Mouse (Mus musculus) left cerebral cortex, adult 11 months (tissue): ENCODE data around the gene Dab2ip.

Source experiments
- DNase-seq: peaks from one replicate; pipeline ENCODE4 v3.0.0; 2022; ENCODE audit warnings: low spot score

Gene Dab2ip

DNA sequence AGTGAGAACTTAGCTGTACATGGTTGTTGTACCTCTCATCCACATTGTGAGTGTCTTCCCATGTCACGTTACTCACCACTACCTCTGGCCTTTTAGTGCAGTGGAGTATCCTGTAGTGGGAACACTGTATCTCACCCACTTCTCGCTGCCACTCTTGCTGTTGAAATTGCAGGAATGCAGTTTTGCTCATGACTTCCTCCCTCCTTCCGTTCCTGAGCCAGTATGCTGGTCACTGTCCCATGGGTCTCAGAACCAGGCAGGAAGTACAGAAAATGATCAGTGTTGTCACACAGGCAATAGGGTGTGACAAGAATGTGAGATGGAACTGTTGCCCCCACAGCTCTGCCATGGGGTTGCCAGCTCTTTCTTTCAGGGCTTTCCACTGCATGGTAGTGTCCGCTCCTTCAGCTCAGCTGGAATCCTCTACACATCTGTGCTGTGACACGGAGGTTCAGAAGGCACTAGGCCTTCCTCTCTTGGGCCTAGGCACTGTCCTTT is 160.0 kb downstream of the Dab2ip start:
- no peak for DNase-seq

DNA sequence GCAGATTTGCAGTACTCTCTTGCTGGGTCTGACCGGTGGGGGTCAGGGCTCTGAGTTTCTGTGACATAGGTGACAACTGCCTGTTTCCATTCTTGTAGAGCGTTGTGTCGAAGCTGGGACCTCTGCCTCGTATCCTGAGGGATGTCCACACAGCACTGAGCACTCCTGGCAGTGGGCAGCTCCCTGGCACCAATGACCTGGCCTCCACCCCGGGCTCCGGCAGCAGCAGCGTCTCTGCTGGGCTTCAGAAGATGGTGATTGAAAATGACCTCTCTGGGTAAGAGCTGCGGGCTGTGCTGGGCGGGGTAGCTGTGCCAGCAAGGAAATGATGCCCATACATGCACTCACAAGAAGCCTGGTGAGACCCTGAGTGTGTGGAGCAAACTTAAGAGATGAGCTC is 160.6 kb downstream of the Dab2ip start:
- DNase-seq: no peak

DNA sequence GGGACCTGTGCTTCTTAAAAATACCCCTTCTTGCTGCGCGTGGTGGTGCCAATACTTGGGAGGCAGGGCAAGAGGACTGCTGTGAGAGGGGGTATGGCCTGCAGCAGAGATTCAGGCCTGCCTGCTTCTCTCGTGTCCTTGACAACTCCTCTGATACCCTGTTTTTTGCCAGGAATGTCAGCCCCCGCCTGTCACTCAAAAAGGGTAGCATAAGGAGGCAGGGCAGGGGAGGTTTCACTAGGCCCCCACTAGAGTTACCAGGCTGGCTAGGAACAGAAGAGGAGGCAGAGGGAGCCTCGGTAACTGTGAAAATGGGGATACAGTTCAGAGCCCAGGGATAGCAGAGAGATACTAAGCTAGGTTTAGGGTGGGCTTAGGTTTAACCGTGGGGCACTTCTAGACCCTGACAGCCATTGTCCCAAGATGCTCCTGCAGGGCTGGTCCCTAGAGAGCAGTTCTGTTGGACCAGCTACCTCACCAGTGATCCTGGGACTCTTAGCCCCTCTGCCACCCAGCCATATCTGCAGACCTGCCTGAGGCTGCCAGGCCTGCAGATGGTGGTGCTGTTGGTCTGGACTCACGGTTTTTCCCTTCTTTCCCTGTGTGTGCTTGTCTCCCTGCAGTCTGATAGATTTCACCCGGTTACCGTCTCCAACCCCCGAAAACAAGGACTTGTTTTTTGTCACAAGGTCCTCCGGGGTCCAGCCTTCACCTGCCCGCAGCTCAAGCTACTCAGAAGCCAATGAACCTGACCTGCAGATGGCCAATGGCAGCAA is 161.4 kb downstream of the Dab2ip start:
- DNase-seq: no peak

DNA sequence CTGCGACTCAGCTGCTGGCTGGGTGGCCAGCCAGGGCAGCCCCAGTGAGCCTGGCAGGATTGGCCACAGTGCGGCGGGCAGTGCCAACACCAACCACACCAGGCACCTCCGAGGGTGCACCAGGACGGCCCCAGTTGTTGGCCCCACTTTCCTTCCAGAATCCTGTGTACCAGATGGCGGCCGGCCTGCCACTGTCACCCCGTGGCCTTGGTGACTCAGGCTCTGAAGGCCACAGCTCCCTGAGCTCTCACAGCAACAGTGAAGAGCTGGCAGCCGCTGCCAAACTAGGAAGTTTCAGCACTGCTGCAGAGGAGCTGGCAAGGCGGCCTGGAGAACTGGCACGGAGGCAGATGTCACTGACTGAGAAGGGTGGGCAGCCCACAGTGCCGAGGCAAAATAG is 162.0 kb downstream of the Dab2ip start:
- no peak for DNase-seq

DNA sequence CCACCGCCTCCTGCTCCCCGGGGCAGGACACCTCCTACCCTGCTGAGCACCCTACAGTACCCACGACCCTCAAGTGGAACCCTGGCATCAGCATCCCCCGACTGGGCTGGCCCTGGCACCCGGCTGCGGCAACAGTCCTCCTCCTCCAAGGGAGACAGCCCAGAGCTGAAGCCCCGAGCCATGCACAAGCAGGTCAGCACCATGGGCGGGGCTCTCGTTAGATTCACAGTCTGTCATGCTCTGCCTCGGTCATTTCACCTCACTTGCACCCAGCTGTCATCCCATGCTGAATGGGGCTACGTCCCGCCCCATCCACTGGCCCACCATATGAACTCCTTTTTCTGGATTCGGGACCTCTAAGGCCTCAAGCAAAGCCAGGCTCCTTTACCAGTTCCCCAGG is 162.5 kb downstream of the Dab2ip start:
- DNase-seq: no peak

DNA sequence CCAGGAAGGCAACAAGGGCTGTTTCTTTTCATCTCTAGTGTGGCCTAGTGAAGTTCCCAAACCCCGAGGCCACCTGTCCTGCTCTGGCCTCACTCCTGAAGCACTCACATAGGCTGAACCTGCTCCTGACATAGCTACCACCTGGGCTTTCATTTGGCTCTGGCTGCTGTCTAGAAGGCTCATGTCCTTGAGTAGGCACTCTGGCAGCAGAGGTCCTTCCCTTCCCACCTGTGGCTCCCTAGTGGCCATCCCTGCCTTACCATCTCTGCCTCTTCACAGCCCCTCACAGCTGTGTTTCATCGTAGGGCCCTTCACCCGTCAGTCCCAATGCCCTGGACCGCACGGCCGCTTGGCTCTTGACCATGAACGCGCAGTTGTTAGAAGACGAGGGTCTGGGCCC is 162.9 kb downstream of the Dab2ip start:
- DNase-seq: no peak

DNA sequence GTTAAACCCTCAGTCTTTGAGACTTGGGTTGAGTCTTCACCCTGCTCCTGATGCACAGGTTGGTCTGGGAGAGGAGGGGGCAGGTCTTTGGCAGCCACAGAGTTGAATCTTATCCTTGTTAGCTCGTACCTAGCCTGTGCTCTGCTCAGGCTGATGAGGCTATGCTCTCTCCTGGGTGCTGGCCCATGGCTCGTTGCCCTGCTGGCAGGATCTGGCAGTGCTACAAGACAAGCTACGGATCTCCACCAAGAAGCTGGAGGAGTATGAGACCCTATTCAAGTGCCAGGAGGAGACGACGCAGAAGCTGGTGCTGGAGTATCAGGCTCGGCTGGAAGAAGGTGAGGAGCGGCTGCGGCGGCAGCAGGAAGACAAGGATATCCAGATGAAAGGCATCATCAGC is 164.8 kb downstream of the Dab2ip start:
- no peak for DNase-seq

DNA sequence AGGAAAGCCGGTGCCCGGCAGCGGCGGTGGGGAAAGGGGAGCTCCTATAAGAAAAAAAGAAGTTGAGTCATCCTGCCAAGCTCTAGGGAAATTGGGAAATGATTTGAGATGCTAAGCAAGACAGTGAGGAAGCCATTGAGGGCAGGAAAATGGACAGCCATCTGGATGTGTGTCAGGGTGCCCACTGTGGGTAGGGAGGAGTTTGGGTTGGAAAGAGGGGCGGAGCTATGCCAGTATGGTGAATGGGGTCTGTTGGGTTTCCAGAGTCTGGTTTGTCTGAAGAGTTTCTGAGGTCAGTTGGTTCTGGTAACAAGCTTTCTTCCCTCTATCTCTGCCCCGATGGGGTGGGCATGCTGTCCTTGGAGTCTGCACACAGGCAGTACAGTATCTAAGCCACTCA is 165.2 kb downstream of the Dab2ip start:
- no peak for DNase-seq

DNA sequence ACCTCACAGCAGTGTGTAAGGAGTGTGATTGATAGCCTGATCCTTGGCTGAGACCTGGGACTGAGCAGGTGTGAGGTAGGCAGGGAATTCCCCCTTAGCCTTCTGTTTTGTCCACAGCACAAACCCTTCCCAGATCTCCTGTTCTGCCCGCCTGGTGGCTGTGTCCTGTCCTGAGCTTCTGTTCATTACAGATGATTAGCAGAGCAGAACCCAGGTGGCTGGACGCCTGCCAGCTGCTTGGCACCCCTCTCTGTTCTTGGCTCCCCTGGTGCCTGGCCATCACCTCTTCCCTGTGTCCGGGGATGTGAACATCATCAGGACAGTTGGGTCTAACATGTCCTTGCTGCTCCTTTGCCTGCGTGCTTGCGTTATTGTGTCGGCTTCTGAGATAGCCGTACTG is 165.6 kb downstream of the Dab2ip start:
- no peak for DNase-seq

DNA sequence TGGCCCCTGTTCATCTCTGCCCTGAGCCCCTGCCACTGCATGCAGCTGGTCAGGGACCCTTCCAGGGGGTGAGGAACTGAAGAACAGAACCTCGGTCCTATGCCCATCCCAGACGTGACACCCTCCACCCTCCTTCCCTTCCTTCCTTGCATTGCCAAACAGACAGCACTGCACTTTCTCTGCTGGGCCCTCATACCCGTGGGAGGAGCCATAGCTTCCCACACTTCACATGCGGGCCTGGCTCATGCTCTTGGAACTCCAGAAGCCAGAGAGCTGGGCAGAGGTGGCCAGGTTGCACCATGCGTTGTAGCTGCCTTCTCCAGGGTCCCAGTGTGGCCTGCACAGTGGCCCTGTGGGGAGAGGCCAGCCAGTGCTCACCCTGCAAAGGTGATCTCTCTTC is 170.6 kb downstream of the Dab2ip start:
- no peak for DNase-seq

DNA sequence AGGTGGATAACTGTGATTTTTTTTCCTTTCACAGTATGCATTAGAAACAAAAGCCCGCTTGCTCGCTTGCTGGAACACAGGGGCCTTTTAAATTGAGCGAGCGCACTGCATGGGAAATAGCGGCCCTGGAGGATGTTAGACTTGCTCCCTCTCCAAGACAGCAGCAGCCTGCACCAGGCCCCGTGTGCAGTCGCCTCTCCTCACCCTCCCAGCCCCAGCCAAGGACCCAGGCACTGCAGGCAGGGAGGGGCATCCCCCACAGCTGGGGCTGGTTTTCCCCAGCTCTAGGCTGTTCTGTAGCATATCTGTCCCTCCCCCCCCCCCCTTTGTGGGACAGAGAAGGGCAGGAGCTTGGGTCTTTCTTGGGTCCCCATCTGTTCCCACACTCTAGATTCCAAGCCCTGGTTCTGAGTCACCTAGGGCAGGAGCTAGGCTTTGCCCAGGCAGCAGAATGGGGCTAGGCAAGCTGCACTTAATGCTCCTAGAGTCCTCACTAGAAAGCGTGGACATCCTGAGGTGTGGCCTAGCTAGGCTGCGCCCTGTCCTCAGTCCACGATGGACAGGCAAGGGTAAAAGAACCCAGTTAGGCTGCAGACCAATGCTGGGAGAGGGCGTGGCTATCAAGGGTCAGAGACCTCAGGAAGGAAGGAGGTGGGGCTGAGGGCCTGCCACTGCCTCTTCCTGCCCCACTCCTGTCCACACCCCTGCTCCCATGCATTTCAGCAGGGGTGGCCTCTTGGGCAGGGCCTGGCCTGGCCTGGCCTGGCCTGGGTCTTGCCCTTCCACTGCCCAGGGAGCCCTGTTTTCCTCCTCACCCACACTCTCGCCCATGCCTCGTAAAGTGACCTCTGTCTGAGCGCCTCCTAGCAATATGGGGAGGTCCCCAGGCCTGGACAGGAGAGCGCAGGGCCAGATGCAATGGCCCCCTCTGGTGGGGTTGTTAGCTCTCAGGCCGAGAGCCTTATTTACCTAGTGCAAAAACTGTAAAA is 171.3 kb downstream of the Dab2ip start:
- no peak for DNase-seq

DNA sequence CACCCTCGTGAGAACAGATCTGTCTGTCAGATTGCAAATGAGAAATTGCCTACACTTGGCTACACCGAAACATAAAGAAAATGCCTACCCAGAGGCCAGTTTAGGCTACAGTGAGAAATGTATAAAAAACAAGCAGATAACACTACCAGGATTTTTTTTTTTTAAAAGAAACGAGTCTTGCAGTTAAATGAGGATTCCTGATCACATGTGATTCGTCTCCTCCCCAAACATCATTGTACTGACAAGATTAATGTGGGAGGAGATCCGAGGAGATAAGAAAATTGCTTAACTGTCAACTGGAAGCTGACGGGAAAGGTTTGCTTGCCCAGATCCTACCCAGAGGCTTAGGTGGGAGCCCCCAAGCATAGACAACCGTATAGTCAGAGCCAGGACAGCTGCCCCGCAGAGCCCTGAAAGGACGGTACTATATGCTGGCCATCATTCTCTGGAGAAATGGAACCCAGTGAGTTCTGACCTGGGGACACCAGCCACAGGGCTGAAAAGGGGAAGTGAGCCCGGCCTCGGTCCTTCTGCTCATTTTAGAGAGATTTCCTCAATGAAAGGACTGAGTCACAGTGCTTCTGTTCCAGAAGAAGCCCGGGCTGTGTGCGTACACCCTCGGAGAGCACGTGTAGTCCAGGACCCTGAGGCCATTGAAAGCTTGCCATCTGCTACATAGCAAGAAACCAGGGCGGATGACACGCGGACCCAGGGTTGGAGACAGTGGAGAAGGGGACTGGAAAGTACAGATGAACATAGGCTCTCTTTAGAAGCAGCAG is 173.8 kb downstream of the Dab2ip start:
- no peak for DNase-seq

DNA sequence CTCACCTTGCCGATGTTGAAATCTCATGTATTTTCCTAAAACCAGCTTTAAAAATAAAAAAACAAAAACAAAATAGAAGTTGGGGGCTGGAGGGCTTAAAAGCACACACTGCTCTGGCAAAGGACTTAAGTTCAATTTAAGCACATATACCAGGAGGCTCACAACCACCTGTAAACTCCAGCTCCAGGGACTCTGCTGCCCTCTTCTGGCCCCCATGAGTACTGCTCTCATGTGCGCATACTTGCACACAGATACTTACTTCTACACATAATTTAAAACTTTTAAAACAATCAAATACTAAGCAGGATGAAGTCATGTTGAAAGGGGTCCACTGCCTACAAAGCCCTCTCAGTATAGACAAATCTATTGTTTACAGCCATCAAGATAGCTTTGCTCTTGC is 176.9 kb downstream of the Dab2ip start:
- DNase-seq: no peak

DNA sequence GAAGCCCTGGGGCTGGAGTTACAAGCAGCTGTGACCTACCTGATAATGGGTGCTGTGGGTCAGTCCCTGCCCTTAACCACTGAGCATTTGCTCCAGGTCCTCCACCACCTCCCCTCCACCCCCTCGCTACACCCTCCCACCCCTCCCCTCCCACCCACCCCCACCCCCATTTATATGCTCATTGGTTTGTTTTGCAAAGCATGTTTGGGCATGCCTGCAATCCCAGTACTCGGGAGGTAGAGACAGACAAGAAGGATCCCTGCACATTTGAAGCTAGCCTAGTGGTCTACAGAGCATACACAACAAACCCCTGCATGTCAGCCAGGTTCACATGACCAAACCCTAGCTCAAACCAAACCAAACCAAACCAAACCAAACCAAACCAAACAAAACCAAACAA is 178.0 kb downstream of the Dab2ip start:
- no peak for DNase-seq

DNA sequence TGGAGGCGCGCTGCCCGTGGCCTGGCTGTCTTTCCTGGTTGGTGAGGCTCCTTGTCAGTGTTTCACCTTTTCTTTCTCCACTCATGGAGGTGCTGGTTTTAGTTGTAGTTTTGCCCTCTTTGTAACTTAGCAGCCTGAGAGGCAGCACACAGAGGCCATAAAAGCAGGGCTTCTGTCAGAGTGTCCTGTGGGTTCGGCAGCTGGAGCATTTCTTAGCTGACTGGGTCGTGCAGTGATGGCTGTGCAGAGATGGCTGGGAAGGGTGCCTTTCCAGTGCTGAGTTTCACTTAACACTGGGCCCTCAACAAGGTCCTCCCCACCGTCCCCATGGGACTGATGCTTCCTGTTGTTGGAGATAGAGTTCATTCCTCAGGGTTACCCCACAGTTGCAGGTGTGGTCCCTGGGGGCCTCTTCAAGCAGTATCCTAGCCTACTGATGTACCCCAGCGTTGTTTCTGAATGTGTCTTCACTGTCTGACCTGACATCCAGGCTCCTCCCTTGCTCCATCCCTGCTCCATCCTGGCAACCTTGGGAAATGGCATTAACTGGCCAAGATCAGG is 179.5 kb downstream of the Dab2ip start:
- DNase-seq: no peak

DNA sequence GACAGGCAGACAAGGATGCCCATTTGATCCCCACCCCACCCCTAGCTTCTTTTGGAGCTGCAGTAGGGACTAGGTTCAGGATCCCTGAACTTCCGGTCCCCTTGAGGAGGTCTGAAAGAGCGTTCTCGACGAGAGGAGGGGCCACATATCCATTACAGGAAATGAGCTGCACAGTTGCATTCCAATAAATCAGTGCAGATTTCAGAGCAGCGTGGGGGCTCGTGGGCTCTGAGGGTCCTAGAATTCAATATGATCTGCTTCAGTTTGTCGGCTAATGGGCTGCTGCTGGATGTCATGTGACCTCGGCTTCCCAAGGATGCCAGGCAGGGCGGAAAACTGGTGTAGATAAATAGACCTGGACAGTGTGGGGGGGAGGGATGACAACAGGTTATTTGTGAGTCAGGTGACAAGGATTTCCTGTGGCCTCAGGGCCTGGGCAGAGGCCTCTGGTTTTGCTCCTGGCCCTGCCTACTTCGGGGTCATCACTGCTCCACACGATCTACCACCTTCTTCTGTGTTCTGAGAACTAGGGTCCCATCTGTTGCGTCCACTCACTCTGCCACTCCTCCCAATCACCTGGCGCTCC is 181.7 kb downstream of the Dab2ip start:
- DNase-seq: no peak

DNA sequence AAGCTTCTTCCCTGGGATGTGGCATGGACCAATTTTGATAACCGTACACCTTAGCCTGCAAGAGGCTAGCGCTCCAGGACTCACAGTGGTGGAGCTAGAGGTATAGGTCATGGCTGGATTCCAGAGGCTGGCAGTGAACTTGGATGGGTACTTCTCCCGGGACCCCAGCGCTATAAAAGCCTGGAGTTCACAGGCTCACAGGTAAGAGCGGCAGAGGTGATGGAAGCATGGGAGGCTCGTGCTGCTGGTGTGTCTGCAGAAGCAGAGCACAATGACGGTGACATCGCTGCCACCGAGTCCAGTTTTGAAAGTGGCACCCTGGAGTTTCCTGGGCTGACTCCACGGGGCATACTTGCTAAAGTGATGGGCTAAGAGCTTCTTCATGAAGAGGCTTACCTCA is 187.8 kb downstream of the Dab2ip start:
- DNase-seq: no peak

DNA sequence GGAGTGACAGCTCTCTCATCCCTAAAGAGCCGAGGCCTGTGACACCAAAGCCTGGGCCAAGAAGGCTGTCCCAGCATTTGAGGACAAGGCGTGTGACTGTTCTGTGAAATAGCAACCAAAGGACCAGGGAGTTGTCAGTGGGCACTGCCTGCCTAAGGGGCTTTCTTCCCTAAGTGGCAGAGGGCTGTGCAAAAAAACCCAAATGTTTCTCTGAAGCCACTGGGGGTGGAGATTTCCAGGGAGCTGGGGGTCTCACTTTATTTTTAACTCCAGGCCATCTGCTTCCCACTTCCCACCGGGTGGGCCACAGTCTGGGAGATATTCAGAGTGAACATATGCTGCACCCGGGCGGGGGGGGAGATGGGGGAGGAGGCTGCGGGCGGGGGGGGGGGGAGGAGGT is 188.6 kb downstream of the Dab2ip start:
- DNase-seq: no peak

DNA sequence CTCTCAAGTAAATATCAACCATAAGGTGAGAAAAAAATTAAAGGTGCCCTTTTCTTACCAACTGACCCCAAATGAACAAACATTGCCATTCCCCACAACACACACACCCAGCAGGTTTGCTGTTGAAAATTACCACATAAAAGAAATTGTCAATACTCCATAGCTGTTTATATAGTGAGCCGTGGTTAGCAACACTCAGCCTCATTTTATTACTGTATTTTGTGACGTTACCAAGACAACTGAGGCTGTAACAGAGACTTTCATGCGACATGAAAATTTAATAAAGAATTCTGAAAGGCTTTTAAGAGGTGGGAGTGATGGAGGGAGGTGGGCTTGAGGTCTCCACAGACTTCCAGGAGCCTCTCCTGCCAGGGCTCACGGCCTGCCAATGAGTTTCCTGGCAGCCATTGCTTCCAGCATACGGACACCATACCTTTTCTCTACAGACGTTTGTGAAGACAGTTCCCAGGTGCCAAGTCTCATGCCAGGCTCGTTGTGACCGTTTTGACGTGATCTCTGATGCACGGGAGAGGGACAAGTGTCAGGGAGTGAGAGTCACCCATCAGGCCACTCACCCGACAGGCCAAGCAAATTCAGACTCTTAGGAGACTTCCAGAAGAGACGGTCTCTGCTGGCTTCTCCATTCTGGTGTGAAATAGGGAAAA is 189.4 kb downstream of the Dab2ip start:
- no peak for DNase-seq

DNA sequence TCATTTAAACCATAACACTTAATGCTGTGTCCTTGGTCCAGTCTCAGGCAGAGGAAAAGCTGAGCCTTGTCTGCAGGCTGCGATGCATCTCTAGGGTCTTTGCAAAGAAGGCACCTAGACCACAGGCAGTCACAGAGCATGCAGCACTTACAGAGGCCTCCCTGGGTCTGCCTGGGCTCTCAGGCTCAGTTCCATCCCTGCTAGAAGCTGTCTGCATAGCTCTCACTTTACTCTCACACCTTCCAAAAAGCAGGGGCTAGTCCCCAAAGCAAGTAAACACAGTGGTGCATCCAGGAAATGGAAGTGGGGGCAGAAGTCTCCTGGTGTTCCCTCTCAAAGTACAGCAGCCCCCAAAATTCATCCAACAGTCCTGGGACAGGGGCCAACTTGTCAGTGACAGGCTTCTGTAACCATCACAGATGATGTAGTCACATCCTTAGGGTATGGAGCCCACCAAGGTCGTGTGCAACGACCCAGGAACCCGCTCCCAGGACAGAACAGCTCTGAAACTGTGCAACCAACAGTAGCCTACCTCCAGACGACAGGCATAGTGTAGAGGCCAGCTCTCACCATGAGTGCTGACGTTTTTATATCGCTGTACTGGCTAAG is 192.6 kb downstream of the Dab2ip start:
- no peak for DNase-seq
